Mouse (Mus musculus) heart, embryonic 12.5 days (tissue): ENCODE measurements around the gene Fcgr3. TPM values are rescaled to one million over a fixed set of nuclear protein-coding genes. Genes with fewer than 3 reads are reported as not detected.

Experiments
- ATAC-seq: fragments of 200-750 bp; cut with Nextera tagmentation; 2 replicates; pipeline ENCODE4 v1.8.0; 2017; ENCODE audit warnings: moderate TSS enrichment, moderate library complexity; ENCODE audit not compliant: insufficient number of reproducible peaks, low FRiP score
- H3K27ac ChIP-seq: fragments of 300-500 bp; sonication (generic); 2 replicates; pipeline ENCODE4 v1.5.1; 2016; ENCODE audit warnings: mild to moderate bottlenecking, moderate library complexity; ENCODE audit not compliant: poor library complexity, severe bottlenecking
- H3K27me3 ChIP-seq: fragments of 300-500 bp; sonication (generic); replicated peaks from 2 replicates; pipeline ENCODE4 v1.6.1; 2016; ENCODE audit warnings: mild to moderate bottlenecking, moderate library complexity
- H3K36me3 ChIP-seq: fragments of 300-500 bp; sonication (generic); 2 replicates; pipeline ENCODE4 v1.6.1; 2016; ENCODE audit warnings: mild to moderate bottlenecking, moderate library complexity
- H3K4me1 ChIP-seq: fragments of 300-500 bp; sonication (generic); replicated peaks from 2 replicates; pipeline ENCODE4 v1.6.1; 2016; ENCODE audit warnings: mild to moderate bottlenecking
- H3K4me2 ChIP-seq: fragments of 300-500 bp; sonication (generic); 2 replicates; pipeline ENCODE4 v1.6.1; 2016; ENCODE audit warnings: mild to moderate bottlenecking, moderate library complexity
- H3K4me3 ChIP-seq: fragments of 300-500 bp; sonication (generic); 2 replicates; pipeline ENCODE4 v1.5.1; 2016; ENCODE audit warnings: mild to moderate bottlenecking
- H3K9ac ChIP-seq: fragments of 300-500 bp; sonication (generic); 2 replicates; pipeline ENCODE4 v1.6.1; 2016; ENCODE audit warnings: mild to moderate bottlenecking, moderate library complexity
- H3K9me3 ChIP-seq: fragments of 300-500 bp; sonication (generic); replicated peaks from 2 replicates; pipeline ENCODE4 v1.6.1; 2016; ENCODE audit warnings: mild to moderate bottlenecking, moderate library complexity
- WGBS: fragments of 180-500 bp; shearing (Covaris S2); methylation state at CpG from one replicate; pipeline ENCODE4 v1.1.7; 2016; 5-methylcytosine and 5-hydroxymethylcytosine counted together
- polyA plus RNA-seq: library from polyadenylated mRNA; unstranded; fragments of >200 nt; fragmentation: Nextera tagmentation; extraction: Ambion mirVana; gene quantifications from 2 replicates; pipeline ENCODE4 v1.2.1, GENCODE M21; 2016

Fcgr3 gene
- polyA plus RNA-seq, 1 experiment from 2014 or later, result 3.8 TPM

DNA sequence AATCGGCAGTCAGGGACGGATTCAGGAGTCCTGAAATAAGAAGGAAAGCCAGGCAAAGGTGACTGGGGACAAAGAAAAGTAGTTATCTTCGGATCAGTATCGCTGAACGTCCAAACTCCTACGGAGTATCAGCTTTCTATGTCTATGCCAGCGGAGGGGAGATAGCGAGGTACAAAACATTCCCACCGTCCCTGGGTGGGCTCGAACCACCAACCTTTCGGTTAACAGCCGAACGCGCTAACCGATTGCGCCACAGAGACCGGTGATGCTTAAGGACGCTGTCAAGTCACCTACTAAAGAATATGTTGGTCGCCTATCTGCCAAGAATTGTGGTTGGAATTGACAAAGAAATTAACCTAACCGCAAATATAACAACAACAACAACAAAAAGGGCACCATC, 31.0 kb downstream of the Fcgr3 start:
- under 1% methylated on average over 20 of the region's 20 CpGs for WGBS
- ATAC-seq, result peak; percentile 80
- Histone ChIP-seq H3K4me3 (peak overlapping the region; percentile 63), H3K36me3 (no peaks in the 10 kb centered on the region), H3K9ac (peak overlapping the region; percentile 45), H3K9me3 (0 out of 2 replicates have a peak, but pooled peaks cover 9% of the 10 kb centered on the region), H3K27ac (no peak overlapping the region), H3K4me2 (peak overlapping the region; percentile 92), H3K27me3 (peaks cover 48% of the 10 kb centered on the region), H3K4me1 (peaks cover 8% of the 10 kb centered on the region; the same call in 1 of the 2 replicates)

DNA sequence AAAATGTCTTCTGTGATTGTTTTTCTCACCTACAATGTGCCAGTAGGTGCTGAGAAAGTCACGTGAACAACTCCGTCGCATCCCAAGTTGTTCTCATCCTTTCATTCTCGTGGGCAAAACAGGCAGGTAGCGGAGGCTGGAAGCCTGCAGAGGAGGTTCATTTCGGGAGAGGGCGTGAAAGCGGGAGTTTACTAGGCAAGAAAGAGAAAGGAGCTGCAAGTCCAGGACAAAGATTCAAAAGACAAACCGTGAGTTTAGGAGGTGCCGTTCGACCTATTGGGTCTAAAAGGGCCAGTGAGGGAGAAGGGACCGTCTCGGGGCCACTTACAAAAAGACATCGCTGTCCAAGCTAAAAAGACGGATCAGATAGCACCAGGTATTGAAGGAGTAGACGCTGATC, 31.5 kb downstream of the Fcgr3 start:
- H3K27me3 ChIP-seq, result peaks cover 50% of the 10 kb centered on the region
- peak overlapping the region; percentile 45 for H3K9ac ChIP-seq
- H3K36me3 ChIP-seq, result no peaks in the 10 kb centered on the region
- H3K4me2 ChIP-seq, result peak overlapping the region; percentile 92
- no peak for ATAC-seq
- H3K9me3 ChIP-seq, result 0 out of 2 replicates have a peak, but pooled peaks cover 9% of the 10 kb centered on the region
- peak overlapping the region; percentile 63 for H3K4me3 ChIP-seq
- no peak overlapping the region for H3K27ac ChIP-seq
- peaks cover 8% of the 10 kb centered on the region; the same call in 1 of the 2 replicates for H3K4me1 ChIP-seq
- 0% methylated on average over 16 of the region's 16 CpGs for WGBS

DNA sequence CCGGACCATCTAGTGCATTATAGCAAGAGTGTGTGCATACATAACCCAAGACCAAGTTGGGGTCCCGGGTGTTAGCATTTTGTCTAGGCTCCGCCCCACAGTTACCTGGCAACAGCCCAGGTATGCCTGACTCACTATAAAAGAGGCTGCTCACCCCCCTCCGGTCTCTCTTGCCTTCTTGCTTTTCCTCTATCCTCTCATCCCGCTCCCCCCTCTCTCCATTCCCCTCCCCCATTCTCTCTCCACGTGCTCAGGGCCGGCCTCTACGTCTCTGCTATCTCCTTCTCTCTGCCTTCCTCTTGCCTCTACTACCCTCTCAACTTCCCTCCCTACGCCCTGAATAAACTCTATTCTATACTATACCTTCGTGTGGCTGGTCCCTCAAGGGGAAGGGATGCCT, 32.0 kb downstream of the Fcgr3 start:
- Histone ChIP-seq H3K4me1 (peaks cover 8% of the 10 kb centered on the region; the same call in 1 of the 2 replicates), H3K9ac (peak overlapping the region; percentile 45), H3K9me3 (0 out of 2 replicates have a peak, but pooled peaks cover 9% of the 10 kb centered on the region), H3K36me3 (no peaks in the 10 kb centered on the region), H3K27me3 (peaks cover 50% of the 10 kb centered on the region), H3K4me3 (peak overlapping the region; percentile 63), H3K4me2 (peak overlapping the region; percentile 92), H3K27ac (no peak overlapping the region)
- no peak for ATAC-seq
- WGBS, result 8% methylated on average over 10 of the region's 10 CpGs

DNA sequence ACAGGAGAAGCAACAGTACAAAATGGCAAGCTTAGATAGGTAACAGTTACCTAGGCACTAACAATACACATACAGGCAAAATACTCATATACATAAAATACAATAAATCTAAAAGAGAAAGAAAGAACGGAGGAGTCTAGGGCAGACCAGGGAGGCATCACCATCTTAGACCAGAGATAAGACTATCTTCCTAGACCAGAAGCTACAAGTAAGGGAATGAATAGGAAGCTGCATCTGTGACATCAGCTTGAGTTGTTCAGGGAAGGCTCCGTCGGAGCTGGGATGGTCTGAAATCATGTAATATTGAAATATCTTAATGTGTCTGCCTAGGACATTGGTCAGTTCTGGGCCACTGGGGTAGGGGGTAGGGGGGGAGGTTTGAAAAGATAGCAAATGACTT, 33.0 kb downstream of the Fcgr3 start:
- H3K27me3 ChIP-seq, result peaks cover 50% of the 10 kb centered on the region
- 70% methylated on average over 3 of the region's 3 CpGs for WGBS
- H3K9ac ChIP-seq, result no peak overlapping the region
- no peaks in the 10 kb centered on the region for H3K36me3 ChIP-seq
- no peak overlapping the region for H3K4me2 ChIP-seq
- 0 out of 2 replicates have a peak, but pooled peaks cover 9% of the 10 kb centered on the region for H3K9me3 ChIP-seq
- H3K4me1 ChIP-seq, result peaks cover 8% of the 10 kb centered on the region; the same call in 1 of the 2 replicates
- no peak for ATAC-seq
- H3K4me3 ChIP-seq, result no peak overlapping the region
- no peak overlapping the region for H3K27ac ChIP-seq

DNA sequence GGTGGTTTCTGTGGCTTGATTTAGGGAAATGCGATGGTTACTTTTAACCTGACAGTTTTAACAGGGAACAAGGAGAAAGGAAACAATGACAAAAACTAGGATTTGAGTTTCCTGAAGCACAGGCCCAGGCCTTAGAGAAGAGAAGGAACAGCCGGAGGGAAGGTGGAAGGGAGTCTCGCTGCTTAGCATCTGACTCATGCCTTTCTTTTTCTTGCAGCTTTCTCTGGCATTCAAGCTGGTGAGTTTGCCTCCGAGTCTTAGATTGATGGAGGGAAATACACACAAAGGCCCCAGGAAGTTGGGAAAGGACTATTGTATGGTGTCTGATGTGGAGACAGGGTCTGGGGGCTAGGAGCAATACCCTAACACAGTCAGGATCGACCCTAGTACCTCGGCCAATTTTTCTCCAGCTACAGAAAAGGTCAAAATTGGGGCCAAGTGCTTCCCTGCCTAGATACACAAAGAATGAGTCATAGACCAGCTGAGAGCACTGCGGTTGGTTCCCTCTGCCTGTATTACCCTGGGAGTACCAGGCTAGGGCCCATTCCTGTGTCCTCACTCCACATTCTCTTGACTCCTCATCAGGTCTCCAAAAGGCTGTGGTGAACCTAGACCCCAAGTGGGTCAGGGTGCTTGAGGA, 45.3 kb downstream of the Fcgr3 start:
- Histone ChIP-seq H3K36me3 (no peaks in the 10 kb centered on the region), H3K9ac (no peak overlapping the region), H3K9me3 (no peaks in the 10 kb centered on the region), H3K4me2 (no peak overlapping the region), H3K27ac (no peak overlapping the region), H3K4me1 (no peaks in the 10 kb centered on the region), H3K27me3 (0 out of 2 replicates have a peak, but pooled peaks cover 7% of the 10 kb centered on the region), H3K4me3 (no peak overlapping the region)
- no peak for ATAC-seq
- WGBS, result 71% methylated on average over 7 of the region's 7 CpGs

DNA sequence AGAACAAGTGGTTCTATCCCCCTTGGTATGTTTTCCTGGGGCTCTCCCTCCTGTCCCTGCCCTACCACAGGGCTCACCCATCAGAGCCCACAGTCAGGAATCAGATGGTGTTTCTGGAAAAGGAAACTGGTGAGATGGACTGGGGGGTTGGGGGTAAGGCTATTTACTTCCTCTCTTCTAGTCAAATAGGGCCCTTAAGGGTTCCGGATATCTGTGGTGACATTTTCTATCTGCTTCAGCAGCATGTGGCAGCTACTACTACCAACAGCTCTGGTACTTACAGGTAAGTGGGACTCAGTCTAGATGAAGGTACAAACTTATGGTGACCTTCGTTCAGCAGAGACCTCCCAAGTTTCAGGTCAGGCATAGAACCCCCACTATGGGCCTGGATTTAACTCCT, 46.0 kb downstream of the Fcgr3 start, which contains the start of gene Fcgr4:
Gene Fcgr4 (plus strand): TSS at position 184 of the 400 bp plus-strand sequence.
- 71% methylated on average over 2 of the region's 2 CpGs for WGBS
- Histone ChIP-seq H3K4me1 (no peaks in the 10 kb centered on the region), H3K36me3 (no peaks in the 10 kb centered on the region), H3K9me3 (no peaks in the 10 kb centered on the region), H3K27ac (no peak within 1 kb of the TSS), H3K4me2 (no peak within 1 kb of the TSS), H3K4me3 (no peak within 1 kb of the TSS), H3K27me3 (0 out of 2 replicates have a peak, but pooled peaks cover 7% of the 10 kb centered on the region), H3K9ac (no peak within 1 kb of the TSS)
- ATAC-seq, result no peak

DNA sequence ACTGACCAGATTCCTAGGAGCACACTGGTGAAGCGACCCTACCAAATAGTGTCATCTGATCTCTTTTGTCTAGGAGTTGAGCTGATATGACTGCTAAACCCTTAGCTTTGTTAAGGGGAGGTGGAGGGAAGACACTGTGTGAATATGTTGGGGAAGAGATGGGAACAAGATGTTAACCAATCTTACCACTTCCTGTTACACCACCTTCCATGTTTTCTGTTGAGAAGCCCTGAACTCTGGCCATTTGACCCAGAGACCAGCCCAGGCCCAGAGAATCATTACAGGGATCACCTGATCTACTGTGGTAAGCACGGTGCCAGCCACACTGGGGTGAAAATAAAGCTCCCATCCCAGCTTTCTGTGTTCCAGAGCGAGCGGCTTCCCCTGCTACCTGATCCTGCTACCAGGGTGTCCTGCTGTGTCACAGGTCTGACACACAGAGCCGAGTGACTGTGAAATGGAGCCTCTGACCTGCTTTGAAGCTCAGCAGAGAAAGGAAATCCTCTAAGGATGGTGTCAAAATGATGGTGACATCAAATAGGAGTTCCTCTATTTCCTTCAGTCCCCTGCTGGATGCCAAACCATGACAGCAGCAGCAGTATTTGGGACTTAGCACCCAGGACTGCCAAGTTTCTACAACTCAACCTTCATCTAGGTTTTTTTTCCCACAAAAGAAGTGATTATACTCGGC, 47.1 kb downstream of the Fcgr3 start:
- no peaks in the 10 kb centered on the region for H3K36me3 ChIP-seq
- H3K4me3 ChIP-seq, result no peak overlapping the region
- no peak overlapping the region for H3K9ac ChIP-seq
- no peaks in the 10 kb centered on the region for H3K9me3 ChIP-seq
- WGBS, result 40% methylated on average over 6 of the region's 6 CpGs
- no peaks in the 10 kb centered on the region for H3K4me1 ChIP-seq
- 0 out of 2 replicates have a peak, but pooled peaks cover 7% of the 10 kb centered on the region for H3K27me3 ChIP-seq
- H3K27ac ChIP-seq, result no peak overlapping the region
- ATAC-seq, result no peak
- H3K4me2 ChIP-seq, result no peak overlapping the region

DNA sequence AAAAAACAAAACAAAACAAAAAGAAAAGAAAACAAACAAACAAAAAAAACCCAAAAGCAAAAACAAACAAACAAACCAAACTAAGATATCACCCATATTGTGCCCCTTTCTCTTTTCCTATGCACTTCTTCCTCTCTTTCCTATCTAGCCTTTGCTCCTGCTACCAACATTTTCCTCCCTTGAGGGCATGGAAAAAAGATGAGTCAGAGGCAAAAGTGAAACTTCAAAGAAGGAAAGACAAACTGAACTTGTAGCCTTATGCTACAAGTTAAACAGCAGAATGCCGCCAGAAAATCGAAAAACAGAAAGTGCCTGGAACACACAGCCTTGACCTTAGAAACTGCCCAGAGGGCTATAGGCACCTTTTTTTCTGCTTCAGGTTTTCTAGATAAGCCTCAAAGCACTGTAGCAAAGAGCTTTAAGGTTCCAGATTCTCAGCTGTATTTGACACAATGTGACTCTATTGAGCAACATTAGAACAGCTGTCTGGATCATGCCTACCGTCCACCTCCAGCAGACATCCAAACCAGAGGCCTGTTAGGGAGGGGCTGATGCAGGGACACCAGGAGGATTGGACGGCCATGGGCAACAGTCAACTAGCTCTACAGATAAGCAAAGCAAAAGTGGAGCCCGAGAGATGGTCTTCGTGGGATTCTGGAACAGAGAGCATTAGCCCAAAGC, 47.9 kb downstream of the Fcgr3 start:
- 62% methylated on average over 6 of the region's 6 CpGs for WGBS
- Histone ChIP-seq H3K36me3 (no peaks in the 10 kb centered on the region), H3K4me3 (no peak overlapping the region), H3K4me1 (no peaks in the 10 kb centered on the region), H3K27me3 (0 out of 2 replicates have a peak, but pooled peaks cover 7% of the 10 kb centered on the region), H3K4me2 (no peak overlapping the region), H3K9me3 (no peaks in the 10 kb centered on the region), H3K9ac (no peak overlapping the region), H3K27ac (no peak overlapping the region)
- no peak for ATAC-seq

DNA sequence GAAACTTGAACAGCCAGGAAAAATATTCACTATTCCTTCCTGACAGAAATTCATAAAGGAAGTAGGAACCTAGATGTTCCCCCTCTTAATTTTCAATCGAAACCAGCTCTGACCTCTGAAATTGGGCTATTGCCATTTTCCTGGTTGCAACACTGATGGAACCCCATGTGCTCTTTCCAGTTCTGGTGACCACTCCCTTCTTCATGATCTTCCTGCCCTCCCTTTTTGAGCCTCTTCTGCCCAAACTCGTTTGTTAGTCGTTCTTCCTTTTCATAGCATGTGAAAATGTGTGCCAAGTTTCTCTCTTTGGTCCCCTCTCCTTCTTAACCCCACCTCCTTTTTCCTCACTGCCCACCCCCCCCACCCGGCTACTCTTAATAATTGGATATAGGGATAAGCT, 53.0 kb downstream of the Fcgr3 start:
- WGBS, result 69% methylated on average over 4 of the region's 4 CpGs

DNA sequence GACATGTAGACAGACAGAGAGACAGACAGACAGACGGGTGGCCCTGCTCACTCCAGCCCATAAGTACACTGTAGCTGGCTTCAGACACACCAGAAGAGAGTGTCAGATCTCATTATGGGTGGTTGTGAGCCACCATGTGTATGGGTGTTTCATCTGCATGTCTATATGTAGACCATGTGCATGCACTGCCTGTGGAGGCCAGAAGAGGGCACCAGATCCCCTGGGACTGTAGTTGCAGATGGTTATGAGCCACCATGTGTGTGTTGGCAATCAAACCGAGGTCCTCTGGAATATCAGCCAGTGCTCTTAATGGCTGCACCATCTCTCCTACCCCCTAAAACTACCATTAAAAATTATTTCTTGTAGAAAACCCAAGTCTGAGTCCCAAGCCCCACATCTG, 57.8 kb downstream of the Fcgr3 start:
- H3K27me3 ChIP-seq, result no peaks in the 10 kb centered on the region
- no peak for ATAC-seq
- peaks cover 9% of the 10 kb centered on the region; the same call in 1 of the 2 replicates for H3K9me3 ChIP-seq
- no peak overlapping the region for H3K4me3 ChIP-seq
- H3K4me2 ChIP-seq, result no peak overlapping the region
- H3K9ac ChIP-seq, result no peak overlapping the region
- no peaks in the 10 kb centered on the region for H3K4me1 ChIP-seq
- H3K27ac ChIP-seq, result no peak overlapping the region
- no peaks in the 10 kb centered on the region for H3K36me3 ChIP-seq
- WGBS, result 74% methylated on average over 2 of the region's 2 CpGs

More for the DNA sequence above, 53.0 kb downstream of the Fcgr3 start:
- peaks cover 9% of the 10 kb centered on the region; the same call in 1 of the 2 replicates for H3K9me3 ChIP-seq
- H3K36me3 ChIP-seq, result no peaks in the 10 kb centered on the region
- no peak overlapping the region for H3K27ac ChIP-seq
- H3K4me1 ChIP-seq, result no peaks in the 10 kb centered on the region
- H3K4me2 ChIP-seq, result no peak overlapping the region
- H3K9ac ChIP-seq, result no peak overlapping the region
- H3K27me3 ChIP-seq, result no peaks in the 10 kb centered on the region
- ATAC-seq, result no peak
- H3K4me3 ChIP-seq, result no peak overlapping the region

DNA sequence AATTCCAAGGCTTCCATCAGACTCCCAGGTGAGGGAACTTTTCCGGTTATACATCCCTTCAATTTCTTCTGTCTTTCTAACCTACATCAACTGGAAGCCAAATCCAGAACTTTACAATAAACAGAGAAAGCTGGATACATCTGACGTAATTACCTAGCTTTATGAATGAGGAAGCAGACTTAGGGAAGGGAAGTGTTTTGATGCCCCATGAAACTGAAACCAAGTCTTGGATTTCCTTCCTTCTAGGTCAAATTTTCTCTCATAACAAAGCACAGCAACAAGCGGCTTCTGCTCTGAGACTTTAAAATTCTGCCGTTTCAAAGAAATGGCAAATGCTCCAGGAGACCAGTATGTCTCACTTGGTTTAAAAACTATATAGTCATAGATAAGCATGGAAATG, 58.4 kb downstream of the Fcgr3 start:
- H3K4me2 ChIP-seq, result no peak overlapping the region
- no peak overlapping the region for H3K27ac ChIP-seq
- ATAC-seq, result no peak
- no peaks in the 10 kb centered on the region for H3K4me1 ChIP-seq
- no peak overlapping the region for H3K9ac ChIP-seq
- H3K27me3 ChIP-seq, result no peaks in the 10 kb centered on the region; the same call in 1 of the 2 replicates
- no peaks in the 10 kb centered on the region for H3K36me3 ChIP-seq
- peaks cover 9% of the 10 kb centered on the region; the same call in 1 of the 2 replicates for H3K9me3 ChIP-seq
- H3K4me3 ChIP-seq, result no peak overlapping the region
- 83% methylated on average over 4 of the region's 4 CpGs for WGBS
